Mouse (Mus musculus) CD4-positive, CD25-positive, alpha-beta regulatory T cell, adult 4 months (primary cell): Measurements from ENCODE around the gene Mapk6. TPM values are rescaled to one million over a fixed set of nuclear protein-coding genes. Genes with fewer than 3 reads are reported as not detected.
"Not testable (repeated sequence)": the region's sequence is repeated elsewhere in the genome, so short reads cannot be mapped to it uniquely, and the experiment has no call there.

Experiments used
- ATAC-seq: one replicate; pipeline ENCODE4 v1.8.0; 2017
- polyA plus RNA-seq, 2 experiments: library from polyadenylated mRNA; unstranded; fragments of 100-300 nt; shearing (Covaris generic); gene quantifications; one replicate each; pipeline ENCODE4 v1.2.1; 2017

Gene Mapk6
- polyA plus RNA-seq: 10 to 100 TPM; 31.1 to 45.6 TPM

GRCm38 (mm10) chr9:75409852-75410378 lies at the start of gene Mapk6:
TSS of gene Mapk6 (minus strand) at chr9:75410005.
- ATAC-seq: peak; percentile 77

- no peak for ATAC-seq
Observed at GRCm38 (mm10) chr9:75455684-75456083, 45.9 kb upstream of the Mapk6 start.

- ATAC-seq: no peak
Observed at GRCm38 (mm10) chr9:75453994-75454393, 44.2 kb upstream of the Mapk6 start.

- no peak for ATAC-seq
Observed at GRCm38 (mm10) chr9:75448021-75448420, 38.2 kb upstream of the Mapk6 start.

- not testable (repeated sequence) for ATAC-seq
Observed at GRCm38 (mm10) chr9:75446574-75446973, 36.8 kb upstream of the Mapk6 start.

- ATAC-seq: no peak
Observed at GRCm38 (mm10) chr9:75444981-75445380, 35.2 kb upstream of the Mapk6 start.

GRCm38 (mm10) chr9:75441691-75442131 lies 31.9 kb upstream of the Mapk6 start:
- peak; percentile 27 for ATAC-seq

- ATAC-seq: peak; percentile 74
Observed at GRCm38 (mm10) chr9:75440796-75441666, 31.2 kb upstream of the Mapk6 start, which contains the start of gene Leo1. TSS of gene Leo1 (plus strand) at chr9:75441524.

GRCm38 (mm10) chr9:75437653-75438385 lies 28.0 kb upstream of the Mapk6 start:
- ATAC-seq: no peak

GRCm38 (mm10) chr9:75435918-75436317 lies 26.1 kb upstream of the Mapk6 start:
- ATAC-seq: peak; percentile 38

- ATAC-seq: no peak
Observed at GRCm38 (mm10) chr9:75435291-75435690, 25.5 kb upstream of the Mapk6 start.

GRCm38 (mm10) chr9:75434872-75435271 lies 25.1 kb upstream of the Mapk6 start:
- ATAC-seq: no peak

GRCm38 (mm10) chr9:75434172-75434793 lies 24.5 kb upstream of the Mapk6 start:
- ATAC-seq: peak; percentile 84

GRCm38 (mm10) chr9:75432694-75433093 lies 22.9 kb upstream of the Mapk6 start:
- no peak for ATAC-seq

- ATAC-seq: no peak
Observed at GRCm38 (mm10) chr9:75430822-75431621, 21.2 kb upstream of the Mapk6 start.

GRCm38 (mm10) chr9:75429657-75430056 lies 19.9 kb upstream of the Mapk6 start:
- no peak for ATAC-seq

- no peak for ATAC-seq
Observed at GRCm38 (mm10) chr9:75429040-75429439, 19.2 kb upstream of the Mapk6 start.

GRCm38 (mm10) chr9:75428274-75428600 lies 18.4 kb upstream of the Mapk6 start:
- ATAC-seq: no peak

GRCm38 (mm10) chr9:75427366-75428273 lies 17.8 kb upstream of the Mapk6 start:
- no peak for ATAC-seq

GRCm38 (mm10) chr9:75425796-75426391 lies 16.1 kb upstream of the Mapk6 start:
- ATAC-seq: peak; percentile 61
